Mouse (Mus musculus): Measurements from ENCODE around the gene Pde4dip. TPM values are rescaled to one million over a fixed set of nuclear protein-coding genes. Genes with fewer than 3 reads are reported as not detected.
A peak's percentile ranks its signal among the peaks of the same experiment; 100 is the strongest.

Pde4dip gene
- polyA plus RNA-seq, 1 experiment: 54.7 TPM

- peak overlapping the region; percentile 87 for H3K4me3 ChIP-seq (ENCODE audit: insufficient read depth, low read depth, low read length)
- H3K27ac ChIP-seq (replicated peaks; ENCODE audit: low read depth, low read length): peak overlapping the region; percentile 76
- no peaks in the 10 kb centered on the region for H3K4me1 ChIP-seq (ENCODE audit: control insufficient read depth, insufficient read depth, insufficient read length, low read length)
These were observed 120.4 kb downstream of the Pde4dip start for GRCm38 (mm10) chr3:97767771-97768762.

- H3K27ac ChIP-seq (replicated peaks; ENCODE audit: low read depth, low read length): peak overlapping the region; percentile 76
- H3K4me3 ChIP-seq (ENCODE audit: insufficient read depth, low read depth, low read length): peak overlapping the region; percentile 87
- H3K4me1 ChIP-seq (ENCODE audit: control insufficient read depth, insufficient read depth, insufficient read length, low read length): no peaks in the 10 kb centered on the region
These were observed 121.3 kb downstream of the Pde4dip start for GRCm38 (mm10) chr3:97767041-97767770.

GRCm38 (mm10) chr3:97766459-97766858 lies 122.0 kb downstream of the Pde4dip start:
- 0 out of 2 replicates have a peak overlapping the region, but pooled peaks have one; percentile 37 for H3K27ac ChIP-seq (replicated peaks; ENCODE audit: low read depth, low read length)
- no peaks in the 10 kb centered on the region for H3K4me1 ChIP-seq (ENCODE audit: control insufficient read depth, insufficient read depth, insufficient read length, low read length)
- peak overlapping the region; percentile 87 for H3K4me3 ChIP-seq (ENCODE audit: insufficient read depth, low read depth, low read length)

GRCm38 (mm10) chr3:97764152-97764551 lies 124.4 kb downstream of the Pde4dip start:
- H3K4me3 ChIP-seq (ENCODE audit: insufficient read depth, low read depth, low read length): no peak overlapping the region
- no peak overlapping the region for H3K27ac ChIP-seq (replicated peaks; ENCODE audit: low read depth, low read length)
- H3K4me1 ChIP-seq (ENCODE audit: control insufficient read depth, insufficient read depth, insufficient read length, low read length): no peaks in the 10 kb centered on the region

GRCm38 (mm10) chr3:97761951-97762350 lies 126.6 kb downstream of the Pde4dip start:
- Histone ChIP-seq H3K27ac (replicated peaks; ENCODE audit: low read depth, low read length) (no peak overlapping the region), H3K4me1 (ENCODE audit: control insufficient read depth, insufficient read depth, insufficient read length, low read length) (no peaks in the 10 kb centered on the region), H3K4me3 (ENCODE audit: insufficient read depth, low read depth, low read length) (no peak overlapping the region)

- H3K4me3 ChIP-seq (ENCODE audit: insufficient read depth, low read depth, low read length): no peak overlapping the region
- H3K4me1 ChIP-seq (ENCODE audit: control insufficient read depth, insufficient read depth, insufficient read length, low read length): no peaks in the 10 kb centered on the region
- no peak overlapping the region for H3K27ac ChIP-seq (replicated peaks; ENCODE audit: low read depth, low read length)
These were observed 127.3 kb downstream of the Pde4dip start for GRCm38 (mm10) chr3:97761168-97761567.

- Histone ChIP-seq H3K27ac (replicated peaks; ENCODE audit: low read depth, low read length) (no peak overlapping the region), H3K4me1 (ENCODE audit: control insufficient read depth, insufficient read depth, insufficient read length, low read length) (no peaks in the 10 kb centered on the region), H3K4me3 (ENCODE audit: insufficient read depth, low read depth, low read length) (no peak overlapping the region)
These were observed 128.7 kb downstream of the Pde4dip start for GRCm38 (mm10) chr3:97759846-97760245.

GRCm38 (mm10) chr3:97757501-97757900 lies 131.0 kb downstream of the Pde4dip start:
- Histone ChIP-seq H3K4me1 (ENCODE audit: control insufficient read depth, insufficient read depth, insufficient read length, low read length) (no peaks in the 10 kb centered on the region), H3K27ac (replicated peaks; ENCODE audit: low read depth, low read length) (no peak overlapping the region), H3K4me3 (ENCODE audit: insufficient read depth, low read depth, low read length) (no peak overlapping the region)

GRCm38 (mm10) chr3:97756283-97757074 lies 132.0 kb downstream of the Pde4dip start:
- no peaks in the 10 kb centered on the region for H3K4me1 ChIP-seq (ENCODE audit: control insufficient read depth, insufficient read depth, insufficient read length, low read length)
- no peak overlapping the region for H3K27ac ChIP-seq (replicated peaks; ENCODE audit: low read depth, low read length)
- no peak overlapping the region for H3K4me3 ChIP-seq (ENCODE audit: insufficient read depth, low read depth, low read length)

GRCm38 (mm10) chr3:97755411-97755810 lies 133.1 kb downstream of the Pde4dip start:
- Histone ChIP-seq H3K27ac (replicated peaks; ENCODE audit: low read depth, low read length) (no peak overlapping the region), H3K4me1 (ENCODE audit: control insufficient read depth, insufficient read depth, insufficient read length, low read length) (no peaks in the 10 kb centered on the region), H3K4me3 (ENCODE audit: insufficient read depth, low read depth, low read length) (no peak overlapping the region)

GRCm38 (mm10) chr3:97752901-97753300 lies 135.6 kb downstream of the Pde4dip start:
- Histone ChIP-seq H3K4me3 (ENCODE audit: insufficient read depth, low read depth, low read length) (no peak overlapping the region), H3K4me1 (ENCODE audit: control insufficient read depth, insufficient read depth, insufficient read length, low read length) (no peaks in the 10 kb centered on the region)

GRCm38 (mm10) chr3:97751566-97751965 lies 136.9 kb downstream of the Pde4dip start:
- Histone ChIP-seq H3K27ac (replicated peaks; ENCODE audit: low read depth, low read length) (no peak overlapping the region), H3K4me1 (ENCODE audit: control insufficient read depth, insufficient read depth, insufficient read length, low read length) (no peaks in the 10 kb centered on the region), H3K4me3 (ENCODE audit: insufficient read depth, low read depth, low read length) (no peak overlapping the region)

More at GRCm38 (mm10) chr3:97752901-97753300, 135.6 kb downstream of the Pde4dip start:
- no peak overlapping the region for H3K27ac ChIP-seq (replicated peaks; ENCODE audit: low read depth, low read length)

- Histone ChIP-seq H3K4me1 (ENCODE audit: control insufficient read depth, insufficient read depth, insufficient read length, low read length) (no peaks in the 10 kb centered on the region), H3K4me3 (ENCODE audit: insufficient read depth, low read depth, low read length) (no peak overlapping the region), H3K27ac (replicated peaks; ENCODE audit: low read depth, low read length) (no peak overlapping the region)
These were observed 139.7 kb downstream of the Pde4dip start for GRCm38 (mm10) chr3:97748789-97749188.

GRCm38 (mm10) chr3:97742841-97743240 lies 145.7 kb downstream of the Pde4dip start:
- Histone ChIP-seq H3K4me1 (ENCODE audit: control insufficient read depth, insufficient read depth, insufficient read length, low read length) (no peaks in the 10 kb centered on the region), H3K4me3 (ENCODE audit: insufficient read depth, low read depth, low read length) (no peak overlapping the region), H3K27ac (replicated peaks; ENCODE audit: low read depth, low read length) (no peak overlapping the region)

GRCm38 (mm10) chr3:97735575-97735974 lies 152.9 kb downstream of the Pde4dip start:
- no peaks in the 10 kb centered on the region for H3K4me1 ChIP-seq (ENCODE audit: control insufficient read depth, insufficient read depth, insufficient read length, low read length)
- no peak overlapping the region for H3K27ac ChIP-seq (replicated peaks; ENCODE audit: low read depth, low read length)
- no peak overlapping the region for H3K4me3 ChIP-seq (ENCODE audit: insufficient read depth, low read depth, low read length)

All from brown adipose tissue, adult 24 weeks (tissue).